Mouse (Mus musculus) CD4-positive, CD25-positive, alpha-beta regulatory T cell, adult 9 weeks (primary cell): Measurements from ENCODE around the gene Epas1. TPM values are rescaled to one million over a fixed set of nuclear protein-coding genes. Genes with fewer than 3 reads are reported as not detected.

Experiments used
- polyA plus RNA-seq: library from polyadenylated mRNA; unstranded; fragments of 100-300 nt; shearing (Covaris generic); gene quantifications from one replicate; pipeline ENCODE4 v1.2.1, GENCODE M21; 2017

Gene Epas1
- polyA plus RNA-seq, result 1.1 TPM

GRCm38 (mm10) chr17:86753130-86753821, at the start of gene Epas1:
Gene Epas1, plus strand, starts transcription at chr17:86753700.

Other genes with a start within 250 kb of the Epas1 start
- gene Gm10309, start 248.5 kb upstream of the Epas1 start, polyA plus RNA-seq, result 0.22 TPM
- gene Tmem247, start 163.6 kb downstream of the Epas1 start, polyA plus RNA-seq, result not detected
- not detected for gene Atp6v1e2, start 194.2 kb downstream of the Epas1 start, polyA plus RNA-seq
- 3.2 TPM for gene Rhoq, start 209.4 kb downstream of the Epas1 start, polyA plus RNA-seq